In genomic region chr10:13118024-13118769, GRCm38 (mm10) we compare ENCODE assay signal across 14 mouse cellular contexts. TPM values are rescaled to one million over a fixed set of nuclear protein-coding genes. Genes with fewer than 3 reads are reported as not detected.
A peak's percentile ranks its signal among the peaks of the same experiment; 100 is the strongest.
DNase-seq lines count a peak whose midpoint lies in the region; ATAC-seq and TF ChIP-seq lines count a peak whose summit lies in the region.
"Had no signal": no experiment of that assay in that cellular context is flagged by ENCODE, and none has a peak within 500 bp of the region (broad histone marks: within the 10 kb centered on the region; RNA-seq: fewer than 3 reads in every experiment).

No protein-coding gene starts in this region.

- no peaks in the 10 kb centered on the region for H3K9me3 ChIP-seq in heart, embryonic 10.5 days
- H3K9me3 ChIP-seq in kidney, embryonic 14.5 days (ENCODE audit: control insufficient read depth, low read length) = no peaks in the 10 kb centered on the region
- no peaks in the 10 kb centered on the region for H3K9me3 ChIP-seq in midbrain, embryonic 13.5 days
- no peaks in the 10 kb centered on the region for H3K9me3 ChIP-seq in midbrain, embryonic 14.5 days (ENCODE audit: control insufficient read depth, low read length)
- no peaks in the 10 kb centered on the region for H3K9me3 ChIP-seq in stomach, embryonic 14.5 days (ENCODE audit: control insufficient read depth, low read depth, low read length)

- H3K27me3 ChIP-seq in heart, embryonic 10.5 days (ENCODE audit: insufficient read depth, poor library complexity, severe bottlenecking) = no peaks in the 10 kb centered on the region
- H3K27me3 ChIP-seq in heart, adult 2 months (ENCODE audit: control insufficient read depth, insufficient read depth, low read length) = no peaks in the 10 kb centered on the region
- H3K27me3 ChIP-seq in kidney, embryonic 14.5 days (ENCODE audit: control insufficient read depth, insufficient read depth, low read length) = no peaks in the 10 kb centered on the region
- no peaks in the 10 kb centered on the region for H3K27me3 ChIP-seq in midbrain, embryonic 13.5 days
- H3K27me3 ChIP-seq in midbrain, embryonic 14.5 days (ENCODE audit: control insufficient read depth, insufficient read depth, low read length) = no peaks in the 10 kb centered on the region
- H3K27me3 ChIP-seq in stomach, embryonic 14.5 days (ENCODE audit: control insufficient read depth, insufficient read depth, low read length) = no peaks in the 10 kb centered on the region

- no peak for ATAC-seq in kidney, embryonic 14.5 days (ENCODE audit: low FRiP score, low TSS enrichment)
- no peak for ATAC-seq in midbrain, embryonic 13.5 days
- no peak for ATAC-seq in midbrain, embryonic 14.5 days (ENCODE audit: low FRiP score, low TSS enrichment)
- ATAC-seq in stomach, embryonic 14.5 days (ENCODE audit: insufficient number of reproducible peaks, insufficient read depth, low FRiP score, low read depth) = no peak
- ATAC-seq: activated CD4-positive, CD25-positive, alpha-beta regulatory T cell, adult 4 months had no signal

- no peak overlapping the region for H3K9ac ChIP-seq in heart, adult 2 months (ENCODE audit: low read depth, low read length)
- H3K9ac ChIP-seq in kidney, embryonic 14.5 days (ENCODE audit: low read depth, low read length) = no peak overlapping the region
- no peak overlapping the region for H3K9ac ChIP-seq in midbrain, embryonic 13.5 days (replicated peaks)
- H3K9ac ChIP-seq in midbrain, embryonic 14.5 days (replicated peaks; ENCODE audit: low read length) = no peak overlapping the region
- H3K9ac ChIP-seq in stomach, embryonic 14.5 days (replicated peaks; ENCODE audit: low read depth, low read length) = no peak overlapping the region
- H3K9ac ChIP-seq: liver, embryonic 14.5 days had no signal

- peaks cover 45% of the 10 kb centered on the region for H3K4me1 ChIP-seq in heart, embryonic 10.5 days
- H3K4me1 ChIP-seq in heart, adult 2 months (ENCODE audit: control insufficient read depth, insufficient read depth, low read length) = no peaks in the 10 kb centered on the region
- peaks cover 27% of the 10 kb centered on the region; the same call in 1 of the 2 replicates for H3K4me1 ChIP-seq in kidney, embryonic 14.5 days (ENCODE audit: control insufficient read depth, insufficient read depth, low read length)
- H3K4me1 ChIP-seq in midbrain, embryonic 13.5 days (replicated peaks) = peaks cover 59% of the 10 kb centered on the region
- H3K4me1 ChIP-seq in midbrain, embryonic 14.5 days (ENCODE audit: control insufficient read depth, insufficient read depth, low read length) = peaks cover 43% of the 10 kb centered on the region
- peaks cover 11% of the 10 kb centered on the region for H3K4me1 ChIP-seq in stomach, embryonic 14.5 days (ENCODE audit: control insufficient read depth, insufficient read depth, low read length)

- peak overlapping the region; percentile 86 for H3K27ac ChIP-seq in heart, embryonic 10.5 days
- no peak overlapping the region for H3K27ac ChIP-seq in heart, adult 2 months
- peak overlapping the region; percentile 56 for H3K27ac ChIP-seq in kidney, embryonic 14.5 days (ENCODE audit: low read depth, low read length)
- peak overlapping the region; percentile 26; the same call in 1 of the 2 replicates for H3K27ac ChIP-seq in midbrain, embryonic 13.5 days
- H3K27ac ChIP-seq in midbrain, embryonic 14.5 days (replicated peaks; ENCODE audit: low read depth, low read length) = no peak overlapping the region
- H3K27ac ChIP-seq in stomach, embryonic 14.5 days (ENCODE audit: low read length) = peak overlapping the region; percentile 1; the same call in 1 of the 2 replicates
- H3K27ac ChIP-seq: gastrocnemius, adult 2 months; liver, embryonic 14.5 days had no signal

- H3K36me3 ChIP-seq in heart, embryonic 10.5 days = peaks cover 30% of the 10 kb centered on the region; the same call in 1 of the 2 replicates
- no peaks in the 10 kb centered on the region for H3K36me3 ChIP-seq in heart, adult 2 months (ENCODE audit: control insufficient read depth, insufficient read depth, low read length)
- H3K36me3 ChIP-seq in kidney, embryonic 14.5 days (ENCODE audit: control insufficient read depth, insufficient read depth, low read length) = no peaks in the 10 kb centered on the region; the same call in 1 of the 2 replicates
- no peaks in the 10 kb centered on the region for H3K36me3 ChIP-seq in midbrain, embryonic 13.5 days
- H3K36me3 ChIP-seq in midbrain, embryonic 14.5 days (ENCODE audit: control insufficient read depth, insufficient read depth, low read length) = no peaks in the 10 kb centered on the region
- peaks cover 13% of the 10 kb centered on the region; the same call in 1 of the 2 replicates for H3K36me3 ChIP-seq in stomach, embryonic 14.5 days (ENCODE audit: control insufficient read depth, insufficient read depth, low read length)

- no peak for TF ChIP-seq EP300 in heart, adult 2 months (IDR thresholded peaks at IDR 0.05; ENCODE audit: insufficient read depth, low read depth, low read length)

- H3K79me2 ChIP-seq in heart, adult 2 months (replicated peaks; ENCODE audit: control insufficient read depth, insufficient read depth, low read length) = no peaks in the 10 kb centered on the region

- DNase-seq in heart, embryonic 10.5 days (ENCODE audit: low spot score) = peak; percentile 55
- DNase-seq in heart, adult 2 months = no peak
- no peak for DNase-seq in kidney, postnatal 10 days
- DNase-seq in midbrain, embryonic 14.5 days = no peak
- DNase-seq in cerebellum, postnatal 10 days = no peak
- DNase-seq: cerebellum, adult 2 months; gastrocnemius, adult 2 months had no signal

- TF ChIP-seq CTCF in heart, adult 2 months (IDR thresholded peaks at IDR 0.05) = no peak

- no peak for TF ChIP-seq POLR2A in heart, adult 2 months (IDR thresholded peaks at IDR 0.05; ENCODE audit: insufficient read depth, low read depth, low read length)

- H3K4me2 ChIP-seq in kidney, embryonic 14.5 days (replicated peaks; ENCODE audit: low read depth, low read length) = no peak overlapping the region
- H3K4me2 ChIP-seq in midbrain, embryonic 13.5 days (replicated peaks) = no peak overlapping the region
- no peak overlapping the region for H3K4me2 ChIP-seq in midbrain, embryonic 14.5 days (ENCODE audit: low read length)
- no peak overlapping the region for H3K4me2 ChIP-seq in stomach, embryonic 14.5 days (replicated peaks; ENCODE audit: low read depth, low read length)

- no peak overlapping the region for H3K4me3 ChIP-seq in heart, embryonic 10.5 days
- no peak overlapping the region for H3K4me3 ChIP-seq in heart, adult 2 months
- no peak overlapping the region for H3K4me3 ChIP-seq in kidney, embryonic 14.5 days (ENCODE audit: low read length)
- H3K4me3 ChIP-seq in midbrain, embryonic 13.5 days (replicated peaks) = no peak overlapping the region
- no peak overlapping the region for H3K4me3 ChIP-seq in midbrain, embryonic 14.5 days (replicated peaks; ENCODE audit: low read depth, low read length)
- H3K4me3 ChIP-seq in stomach, embryonic 14.5 days (ENCODE audit: low read depth, low read length) = no peak overlapping the region
- H3K4me3 ChIP-seq: gastrocnemius, adult 2 months had no signal

- intact Hi-C loops in heart, adult 2 months (cut with DNase I) = no loop called here

- 51% methylated on average over 7 of the region's 7 CpGs for WGBS in heart, embryonic 10.5 days
- WGBS in heart, adult 2 months = 66% methylated on average over 7 of the region's 7 CpGs
- WGBS in kidney, embryonic 14.5 days = 57% methylated on average over 7 of the region's 7 CpGs
- 30% methylated on average over 7 of the region's 7 CpGs for WGBS in midbrain, embryonic 13.5 days
- WGBS in midbrain, embryonic 14.5 days = 30% methylated on average over 7 of the region's 7 CpGs
- WGBS in stomach, embryonic 14.5 days = 74% methylated on average over 7 of the region's 7 CpGs

RNA-seq across cellular contexts. Expression of gene Plagl1, which starts 57.9 kb away (rescaled TPM):
- polyA plus RNA-seq in heart, embryonic 10.5 days (2016; fragmentation: Nextera tagmentation; extraction: Ambion mirVana) = 206 and 245 TPM in 2 replicates
- 1 to 10 TPM; 7.8 to 8.6 TPM for total RNA-seq in heart, adult 2 months (2021)
- 11.3 and 19.1 TPM in 2 replicates for polyA plus RNA-seq in heart, adult 2 months (2012; rRNA removed)
- 116 and 125 TPM in 2 replicates for polyA plus RNA-seq in kidney, embryonic 14.5 days (2014; fragmentation: Nextera tagmentation; extraction: Ambion mirVana)
- polyA plus RNA-seq in midbrain, embryonic 13.5 days (2015; fragmentation: Nextera tagmentation; extraction: Ambion mirVana) = 47.0 and 52.0 TPM in 2 replicates
- 32.8 and 55.8 TPM in 2 replicates for polyA plus RNA-seq in midbrain, embryonic 14.5 days (2014; fragmentation: Nextera tagmentation; extraction: Ambion mirVana)
- polyA plus RNA-seq in stomach, embryonic 14.5 days (2014; fragmentation: Nextera tagmentation; extraction: Ambion mirVana) = 466 and 470 TPM in 2 replicates
- total RNA-seq: megakaryocyte-erythroid progenitor cell, adult 5-6 weeks had no signal

RNA-seq across cellular contexts. Expression of gene Zc2hc1b, which starts 59.6 kb away (rescaled TPM):
- not detected in 2 replicates for polyA plus RNA-seq in heart, embryonic 10.5 days (2016; fragmentation: Nextera tagmentation; extraction: Ambion mirVana)
- total RNA-seq in heart, adult 2 months (2021) = not detected
- not detected in 2 replicates for polyA plus RNA-seq in heart, adult 2 months (2012; rRNA removed)
- polyA plus RNA-seq in kidney, embryonic 14.5 days (2014; fragmentation: Nextera tagmentation; extraction: Ambion mirVana) = not detected in 2 replicates
- polyA plus RNA-seq in midbrain, embryonic 13.5 days (2015; fragmentation: Nextera tagmentation; extraction: Ambion mirVana) = not detected in 2 replicates
- not detected in 2 replicates for polyA plus RNA-seq in midbrain, embryonic 14.5 days (2014; fragmentation: Nextera tagmentation; extraction: Ambion mirVana)
- not detected in 2 replicates for polyA plus RNA-seq in stomach, embryonic 14.5 days (2014; fragmentation: Nextera tagmentation; extraction: Ambion mirVana)
- total RNA-seq: gastrocnemius, adult 2 months; layer of hippocampus, adult 18-20 months; megakaryocyte-erythroid progenitor cell, adult 5-6 weeks had no signal
- polyA plus RNA-seq: activated CD4-positive, CD25-positive, alpha-beta regulatory T cell, adult 4 months; cerebellum, adult 2 months; liver, embryonic 14.5 days had no signal

Comparison
In these comparisons a context has a peak if more than half of its experiments do, and no peak if none do; other contexts are left out.
1. H3K27ac ChIP-seq: peak in heart, embryonic 10.5 days (single experiment), kidney, embryonic 14.5 days (single experiment), midbrain, embryonic 13.5 days (single experiment) and stomach, embryonic 14.5 days (single experiment); none in heart, adult 2 months (single experiment) and midbrain, embryonic 14.5 days (single experiment).